Mouse (Mus musculus) right cerebral cortex, postnatal 36 days (tissue): ENCODE data around the gene Ift27.
A peak's percentile ranks its signal among the peaks of the same experiment; 100 is the strongest.

ENCODE experiments used
- DNase-seq, 2 experiments: peaks; one replicate each; pipeline ENCODE4 v3.0.0; 2022; ENCODE audit warnings: low spot score in 2 of 2, mixed read lengths in 1 of 2

Gene Ift27

DNA sequence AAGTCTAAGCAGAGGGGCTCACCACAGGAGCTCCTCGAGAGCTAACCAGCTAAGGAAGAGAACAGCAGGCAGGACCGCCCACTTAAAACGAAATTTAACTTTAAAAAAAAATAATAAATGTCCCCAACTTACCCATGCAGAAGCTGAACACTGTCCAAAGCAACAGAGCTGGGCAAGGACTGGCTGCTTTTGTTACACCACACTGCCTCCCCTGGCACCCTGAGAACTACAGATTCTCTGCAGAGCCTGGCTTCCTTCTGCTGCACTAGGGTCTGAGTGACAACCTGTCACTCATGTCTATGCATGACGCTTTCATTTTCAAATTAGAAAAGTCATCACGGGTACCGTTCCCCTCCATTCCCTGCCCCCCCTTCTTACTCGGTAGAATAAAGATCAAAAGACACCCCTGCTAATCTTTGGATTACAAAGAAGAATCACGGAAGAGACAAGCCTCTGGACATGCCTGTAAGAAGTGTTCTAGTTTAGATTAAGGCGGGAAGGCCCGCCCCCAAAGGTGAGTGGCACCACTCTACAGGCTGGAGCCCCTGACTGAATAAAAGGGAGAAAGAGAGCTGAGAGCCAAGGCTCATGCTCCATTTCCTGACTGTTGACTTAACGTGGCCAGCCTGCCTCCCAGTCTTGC lies 1.5 kb downstream of the Ift27 start:
- peak in 1 of 2 experiments; percentile 42 for DNase-seq

DNA sequence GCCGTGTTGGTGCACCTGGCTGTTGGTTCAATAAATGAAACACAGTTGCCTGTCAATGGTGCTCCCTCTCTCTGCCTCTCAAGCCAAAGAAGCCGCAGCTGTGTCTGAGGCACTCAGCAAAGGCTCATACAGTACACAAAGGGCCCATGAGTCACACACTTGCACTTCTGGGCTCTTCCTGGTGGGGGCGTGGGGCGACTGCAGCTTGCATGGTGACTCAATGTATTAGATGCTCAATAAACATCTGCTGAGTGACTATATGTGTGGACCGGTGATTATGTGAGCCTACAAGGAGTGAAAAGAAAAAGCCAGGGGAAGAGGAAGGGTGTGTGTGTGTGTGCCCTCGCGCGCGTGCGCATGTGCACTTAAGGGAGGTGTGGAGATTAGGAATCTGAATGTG lies 2.3 kb downstream of the Ift27 start:
- no peak for DNase-seq

DNA sequence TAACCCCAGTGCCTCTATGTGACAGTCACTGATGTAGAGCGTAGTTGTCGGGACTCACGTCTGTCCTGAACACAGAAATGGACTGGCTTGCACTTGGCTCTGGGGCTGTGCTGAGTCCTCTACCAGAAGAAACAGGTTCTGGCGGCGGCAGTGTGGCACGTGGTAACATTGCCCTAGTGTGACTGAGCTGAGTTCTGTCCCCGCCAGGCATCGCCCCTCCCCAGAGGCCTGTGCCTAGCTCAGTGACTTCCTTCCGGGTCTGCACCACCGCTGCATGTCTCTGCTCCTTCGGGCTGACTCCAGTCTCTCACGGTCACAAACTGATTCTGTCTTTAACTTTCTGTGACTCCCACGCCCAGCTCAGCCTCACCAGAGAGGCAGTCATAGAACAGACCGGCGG lies 3.2 kb downstream of the Ift27 start:
- DNase-seq: no peak

DNA sequence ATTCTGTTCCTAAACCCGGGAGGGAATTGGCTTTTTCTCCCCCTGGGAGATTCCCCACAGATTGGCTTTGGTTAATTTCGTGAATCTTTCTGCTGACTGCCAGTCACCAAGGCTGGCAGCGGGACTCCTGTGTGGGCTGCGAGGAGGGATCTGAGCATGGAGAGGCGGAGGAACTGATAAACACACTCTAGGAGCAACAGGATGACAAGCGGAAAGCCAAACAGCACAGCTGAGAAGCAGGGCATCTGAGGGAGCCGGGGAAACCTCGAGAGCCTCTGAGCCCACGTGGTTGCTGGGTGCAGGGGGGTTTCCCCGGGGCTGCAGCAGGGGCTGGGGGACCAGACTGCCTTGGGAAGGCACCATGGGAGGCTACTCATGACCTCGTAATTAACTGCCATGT lies 4.3 kb downstream of the Ift27 start:
- no peak for DNase-seq

DNA sequence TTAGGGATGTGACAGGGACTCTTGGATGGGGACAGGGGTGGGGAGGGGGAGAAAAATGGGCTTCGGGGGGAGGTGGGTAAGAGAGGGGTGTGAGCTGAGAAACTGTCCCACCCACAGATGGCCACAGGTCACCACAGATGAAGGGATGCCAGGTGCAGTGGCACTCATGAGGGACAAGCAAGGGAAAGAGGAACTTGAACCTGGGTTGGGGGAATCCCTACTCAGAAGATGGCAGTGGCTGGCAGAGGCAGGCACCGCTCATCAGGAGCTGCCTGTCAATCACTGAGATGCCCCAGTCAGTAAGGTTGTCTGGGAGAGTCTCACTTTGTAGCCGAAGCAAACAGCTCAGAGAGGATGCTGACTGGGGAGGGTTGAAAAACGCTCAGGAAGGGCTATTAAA lies 8.6 kb downstream of the Ift27 start:
- no peak for DNase-seq

DNA sequence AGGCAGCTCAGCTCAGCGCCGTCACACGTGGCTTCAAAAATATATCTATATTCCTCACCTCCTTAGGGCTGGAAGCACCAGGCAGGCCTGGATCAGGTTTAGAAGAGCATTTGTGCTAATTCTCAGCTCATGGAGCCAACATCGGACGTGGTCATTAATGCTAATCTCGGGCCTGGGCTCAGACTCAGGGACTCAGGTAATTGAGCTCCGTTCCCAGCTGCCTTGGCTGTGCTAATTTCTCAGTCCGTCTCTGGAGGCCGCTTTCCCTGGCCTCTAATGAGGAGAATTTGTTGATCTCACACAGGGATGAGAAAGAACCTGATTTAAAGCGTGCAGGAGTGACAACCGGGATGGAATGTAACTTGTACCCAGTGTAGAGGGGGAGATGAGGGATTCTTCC lies 9.4 kb downstream of the Ift27 start:
- no peak for DNase-seq

DNA sequence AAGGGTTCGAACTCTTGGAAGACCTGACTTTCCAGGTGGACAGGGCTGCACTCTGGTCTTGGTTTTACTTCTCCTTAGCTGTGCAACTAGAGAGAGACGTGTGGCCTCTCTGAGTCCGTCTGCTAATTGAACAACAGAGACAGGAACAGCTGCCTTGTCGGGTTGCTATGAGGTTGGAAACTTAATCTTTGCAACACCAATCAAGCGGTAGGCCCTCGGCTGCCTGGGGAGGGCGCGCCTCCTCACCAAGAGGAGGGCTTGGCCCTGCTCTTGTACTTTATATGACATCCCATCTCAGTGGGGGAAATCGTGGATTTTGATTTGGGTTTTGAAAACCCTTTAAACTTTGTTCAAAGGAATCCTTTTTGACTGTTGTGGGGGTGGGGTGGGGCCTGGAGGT lies 12.0 kb downstream of the Ift27 start:
- no peak for DNase-seq

DNA sequence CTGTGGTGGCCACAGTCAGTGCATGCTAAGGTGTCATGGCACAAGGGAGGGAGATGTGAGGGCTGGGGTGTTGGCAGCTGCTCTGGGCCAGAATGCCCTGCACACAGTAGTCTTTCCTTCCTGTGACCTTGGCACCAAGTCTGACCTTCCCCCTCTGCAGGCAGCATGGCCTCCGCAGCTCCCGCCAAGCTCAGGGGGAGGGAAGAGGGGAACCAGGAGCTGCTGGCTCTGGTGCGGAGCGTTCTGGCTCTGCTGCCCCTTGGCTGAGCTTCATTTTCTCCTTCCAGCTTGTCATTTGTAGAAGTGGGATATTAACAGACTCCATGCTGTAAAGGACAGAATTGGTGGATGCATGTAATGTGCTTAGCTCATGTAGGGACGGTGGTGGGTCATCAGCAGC lies 15.6 kb downstream of the Ift27 start:
- DNase-seq: no peak

DNA sequence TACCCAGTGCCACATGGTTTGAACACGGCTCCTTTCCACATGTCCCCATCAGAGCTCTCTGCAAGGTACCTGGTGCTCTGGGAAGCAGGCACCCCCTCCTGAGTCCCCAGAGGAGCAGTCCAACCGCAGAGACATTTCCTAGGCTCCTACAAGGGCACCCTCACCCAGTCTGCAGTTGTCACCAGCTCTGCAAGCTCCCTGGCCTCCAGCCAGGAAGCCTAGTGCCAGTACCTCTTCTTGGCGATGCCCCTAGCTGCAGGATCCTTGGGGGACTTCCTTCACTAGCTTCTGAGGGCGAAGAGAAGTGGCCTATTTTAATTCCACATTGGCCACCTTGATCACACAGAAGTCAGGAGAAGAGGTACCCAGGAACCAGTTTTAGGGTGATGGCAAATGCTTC lies 16.1 kb downstream of the Ift27 start:
- no peak for DNase-seq

DNA sequence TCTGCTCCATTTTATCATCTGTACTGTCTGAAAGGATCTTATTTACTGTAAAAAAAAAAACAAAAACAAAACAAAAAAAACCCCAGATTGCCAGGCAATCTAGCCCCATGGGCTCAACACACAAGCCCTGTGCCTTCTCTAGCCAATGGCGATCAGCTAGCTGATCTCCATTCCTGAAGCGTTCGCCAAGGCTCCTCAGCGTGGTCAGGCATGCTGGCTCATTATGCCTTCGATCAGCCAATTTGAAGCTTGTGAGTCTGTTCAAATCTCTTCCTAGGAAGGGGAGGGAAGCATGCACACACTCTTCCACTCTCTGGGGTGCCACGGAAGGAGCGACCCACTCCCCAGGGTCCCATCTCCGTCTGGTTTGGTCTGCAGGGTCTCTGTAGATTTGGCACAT lies 16.6 kb downstream of the Ift27 start:
- DNase-seq: no peak

DNA sequence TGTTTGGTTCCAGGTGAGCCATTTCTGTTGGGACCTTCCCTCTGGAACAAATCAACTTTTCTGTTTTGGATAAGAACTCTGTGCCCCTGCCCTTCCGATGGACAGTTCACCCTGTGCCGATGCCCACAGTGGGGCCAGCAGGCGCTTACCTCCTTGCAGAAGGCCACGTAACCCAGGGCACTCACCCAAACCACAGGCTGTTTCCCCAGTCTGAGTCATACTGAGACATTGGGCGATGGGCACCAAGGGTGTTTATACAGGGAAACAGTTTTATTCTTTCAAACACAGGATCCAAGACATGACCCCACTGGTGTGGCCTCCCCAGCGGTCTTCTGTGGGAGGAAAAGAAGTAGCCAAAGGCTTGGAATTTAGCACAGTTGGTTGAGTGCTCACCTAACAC lies 18.5 kb downstream of the Ift27 start:
- DNase-seq: no peak

DNA sequence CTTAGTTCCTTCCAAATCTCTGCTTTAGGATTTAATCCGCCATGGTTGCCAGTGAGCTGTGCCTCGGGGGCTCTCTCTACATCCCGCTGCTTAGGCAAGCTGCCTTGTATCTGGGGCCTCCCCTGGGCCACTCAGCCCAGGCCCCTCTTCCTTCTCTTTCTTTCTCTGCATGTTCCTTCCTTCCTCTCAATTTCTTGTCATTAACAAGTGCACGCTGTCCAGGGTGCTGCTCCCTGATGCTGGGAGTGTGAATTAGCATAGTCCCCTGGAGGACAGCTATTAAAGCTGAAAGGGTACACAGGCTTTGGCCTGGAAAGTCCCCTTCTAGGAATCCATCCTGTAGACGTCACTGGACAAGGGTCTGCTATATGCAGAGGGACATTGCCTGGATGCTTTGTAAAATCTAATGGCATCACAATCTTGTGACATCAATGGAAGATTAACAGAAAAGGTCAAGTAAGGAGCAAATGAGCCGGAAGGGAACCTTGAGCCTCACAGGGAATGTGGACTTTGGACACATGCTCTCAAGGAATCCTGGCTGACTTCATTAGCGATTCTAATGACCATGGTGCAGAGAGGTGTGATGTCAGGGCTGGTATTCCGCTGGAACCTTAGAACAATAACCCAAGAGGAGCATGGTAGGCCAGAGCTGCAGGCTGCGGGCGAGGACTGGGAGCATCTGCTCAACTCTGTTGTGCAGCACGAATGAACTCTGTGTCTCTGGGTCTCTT lies 20.7 kb downstream of the Ift27 start:
- no peak for DNase-seq

DNA sequence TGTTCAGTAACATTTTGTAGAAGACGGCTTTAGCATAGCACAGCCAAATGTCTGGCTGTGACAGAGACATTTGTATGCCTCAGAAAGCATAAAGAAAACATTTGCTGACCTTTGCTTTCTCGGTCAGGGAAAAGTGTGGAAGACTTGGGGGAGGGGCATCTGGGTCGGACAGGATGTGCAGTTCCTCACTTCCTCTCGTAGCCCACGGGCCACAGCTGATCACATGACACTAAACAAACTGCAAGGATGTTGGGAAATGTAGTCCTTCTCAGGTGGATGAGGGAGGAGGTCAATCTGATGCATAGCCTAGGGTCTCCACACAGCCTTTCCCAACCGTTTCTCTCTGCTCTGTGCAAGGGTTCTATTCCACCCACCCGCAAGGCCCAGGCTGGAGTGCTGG lies 25.3 kb downstream of the Ift27 start:
- no peak for DNase-seq

DNA sequence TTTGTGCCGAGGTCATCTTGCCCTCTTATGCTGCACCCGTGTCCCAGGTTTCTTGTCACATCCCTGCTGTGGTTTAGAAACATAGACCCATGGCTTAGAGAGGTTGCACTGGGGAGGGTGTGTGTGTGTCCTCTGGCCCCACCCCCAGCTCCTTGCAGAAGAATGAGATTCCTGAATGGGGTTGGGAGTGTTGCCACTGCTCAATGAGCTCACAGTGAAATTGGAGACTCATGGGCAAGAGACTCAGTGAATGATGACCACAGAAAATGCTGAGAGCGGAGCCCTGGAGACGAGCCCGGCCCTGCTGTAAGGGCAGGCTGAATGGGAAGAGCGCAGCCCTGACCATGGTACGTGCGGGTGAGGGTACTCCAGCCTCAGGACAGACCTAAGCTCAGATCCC lies 33.7 kb downstream of the Ift27 start:
- DNase-seq: no peak

DNA sequence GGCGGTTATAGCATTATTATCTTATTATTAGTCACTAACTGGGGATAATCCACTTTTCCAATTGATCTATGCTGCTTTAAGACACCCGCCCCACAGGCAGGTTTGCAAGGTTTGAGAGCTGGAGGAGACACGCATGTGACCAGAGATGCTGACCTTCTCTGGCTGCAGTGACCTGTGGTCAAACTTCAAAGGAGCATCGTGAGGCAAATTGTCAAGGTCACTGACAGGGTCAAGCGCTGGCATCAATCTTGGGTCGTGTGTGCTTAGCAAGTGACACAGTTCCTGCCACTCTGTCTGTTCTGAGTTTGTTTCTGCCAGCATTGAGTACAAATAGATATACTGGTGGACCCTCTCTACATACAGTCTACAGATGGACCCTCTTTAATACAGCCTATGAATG lies 39.3 kb downstream of the Ift27 start:
- DNase-seq: no peak

DNA sequence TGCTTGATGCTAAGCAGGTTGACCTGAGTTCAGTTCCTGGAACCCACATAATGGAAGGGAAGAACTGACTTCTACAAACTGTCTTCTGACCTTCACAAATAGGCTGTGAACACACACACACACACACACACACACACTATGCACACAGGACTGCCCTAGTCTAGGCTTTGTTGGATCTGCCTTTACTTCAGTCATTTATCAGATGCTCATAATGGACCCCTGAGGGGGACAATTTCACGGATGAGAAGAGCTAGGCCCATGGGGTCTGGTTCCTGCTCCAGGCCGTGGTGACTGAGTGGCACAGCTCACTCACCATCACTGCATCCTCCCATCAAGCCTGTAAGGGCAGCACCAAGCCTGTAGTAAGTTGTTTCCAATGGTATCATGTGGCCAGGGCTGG lies 40.5 kb downstream of the Ift27 start:
- no peak for DNase-seq

DNA sequence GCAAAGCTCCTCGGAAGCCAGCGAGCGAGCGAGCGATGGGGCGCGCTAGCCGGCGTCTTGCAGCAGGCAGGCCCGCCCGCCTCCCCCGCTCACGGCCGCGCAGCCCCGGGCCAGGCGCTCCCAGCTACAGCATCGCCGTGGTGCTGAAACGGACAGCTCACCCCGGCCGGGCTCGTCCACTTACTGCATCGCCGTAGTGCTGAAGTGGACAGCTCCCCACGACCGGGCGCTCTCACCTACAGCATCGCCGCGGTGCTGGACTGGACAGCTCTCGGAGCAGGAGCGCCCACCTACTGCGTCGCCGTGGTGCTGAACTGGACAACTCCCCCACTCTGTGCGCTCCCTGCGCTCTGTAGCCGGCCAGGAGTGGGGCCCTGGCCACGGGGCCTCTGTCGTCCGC lies 54.2 kb downstream of the Ift27 start, which contains the start of gene Cacng2:
TSS of gene Cacng2 (minus strand) at position 325 of the 400 bp plus-strand sequence.
- DNase-seq: peak; percentile 75 to 85

DNA sequence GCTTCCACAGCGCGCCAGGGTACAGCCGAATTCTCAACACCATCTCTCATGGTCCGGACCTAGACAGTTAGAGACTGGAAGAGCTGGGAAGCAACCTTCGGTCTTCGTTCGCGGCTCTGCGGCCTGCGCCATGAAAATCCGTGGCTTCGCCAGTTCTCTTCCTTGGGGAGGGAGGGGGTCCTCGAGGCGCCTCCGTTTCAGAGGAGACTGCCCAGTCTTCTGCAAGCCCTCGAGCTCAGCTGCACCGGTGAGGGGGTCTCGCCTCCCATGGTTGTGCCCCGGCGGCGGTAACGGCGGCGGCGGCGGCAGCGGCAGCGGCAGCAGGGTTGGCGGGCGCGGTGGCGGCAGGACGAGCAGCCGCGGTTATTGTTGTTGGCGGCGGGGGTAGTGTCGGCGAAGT lies 54.7 kb downstream of the Ift27 start:
- DNase-seq: peak in 1 of 2 experiments; percentile 22

DNA sequence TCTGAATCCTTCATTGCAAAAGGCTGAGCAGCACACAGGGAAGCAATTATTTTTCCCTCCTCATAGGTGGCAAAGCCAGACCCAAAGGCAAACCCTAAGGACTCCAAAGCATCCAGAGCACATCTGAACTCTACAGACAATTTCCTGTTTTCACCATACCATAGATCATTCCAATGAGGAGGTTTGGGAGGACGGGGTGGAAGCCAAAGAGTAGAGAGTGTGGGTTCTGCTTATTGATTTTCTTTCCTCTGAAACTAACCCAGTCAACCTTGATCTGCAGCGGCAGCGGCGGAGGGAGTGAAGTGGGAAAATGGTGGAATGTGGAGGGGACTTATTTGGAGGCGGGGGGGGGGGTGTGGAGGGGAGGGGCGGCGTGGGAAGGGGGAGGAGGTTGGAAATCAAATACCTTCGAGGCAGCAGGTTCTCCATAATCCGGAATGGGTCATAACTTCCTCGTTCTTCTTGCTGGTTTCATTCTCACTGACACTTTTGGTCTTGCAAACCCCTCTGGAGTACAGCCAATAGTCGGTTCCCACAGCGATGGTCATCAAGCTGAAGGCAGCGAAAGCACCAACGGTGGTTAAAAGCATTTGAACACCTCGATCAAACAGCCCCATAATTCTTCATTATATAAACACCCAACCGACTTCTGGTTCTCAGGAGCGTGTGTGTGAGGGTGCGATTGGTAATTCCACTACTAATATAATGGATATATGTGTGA lies 55.5 kb downstream of the Ift27 start:
- no peak for DNase-seq

DNA sequence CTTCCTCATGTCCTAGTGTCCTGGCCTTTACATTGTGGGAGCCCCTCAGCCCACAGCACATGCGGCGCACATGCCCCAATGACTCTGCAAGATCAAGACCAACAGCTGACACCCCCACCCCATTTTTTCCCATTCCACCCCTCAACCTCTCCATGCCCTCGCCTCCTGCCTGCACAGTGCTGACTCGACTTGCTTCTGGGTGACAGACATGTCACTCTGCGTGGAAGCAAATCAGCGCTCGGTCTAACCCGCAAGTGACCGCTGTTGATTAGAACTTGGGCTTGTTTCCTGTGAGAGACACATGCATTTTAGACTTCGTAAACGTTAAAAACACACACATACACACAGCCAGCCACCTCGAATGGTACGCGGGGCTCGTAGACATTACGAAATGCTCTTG lies 56.2 kb downstream of the Ift27 start:
- DNase-seq: peak in 1 of 2 experiments; percentile 19

DNA sequence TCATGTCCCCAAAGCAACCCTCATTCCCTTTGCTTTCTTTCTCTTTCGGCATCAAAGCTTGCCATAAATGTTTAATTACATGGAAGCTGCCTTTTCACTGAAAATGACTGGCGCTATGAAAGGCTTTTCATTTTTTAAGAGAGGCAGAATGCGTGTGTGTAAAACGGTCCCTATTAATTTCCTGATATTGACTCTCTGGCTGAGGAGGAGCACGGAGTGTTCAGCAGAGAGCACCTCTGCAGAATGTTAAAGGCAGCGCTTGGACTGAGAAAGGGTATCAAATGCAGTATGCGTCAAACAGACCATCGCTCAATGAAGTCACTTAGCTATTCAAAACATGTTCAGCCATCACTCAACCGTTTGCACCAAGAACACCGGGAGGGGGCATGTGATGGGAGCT lies 57.0 kb downstream of the Ift27 start:
- no peak for DNase-seq

DNA sequence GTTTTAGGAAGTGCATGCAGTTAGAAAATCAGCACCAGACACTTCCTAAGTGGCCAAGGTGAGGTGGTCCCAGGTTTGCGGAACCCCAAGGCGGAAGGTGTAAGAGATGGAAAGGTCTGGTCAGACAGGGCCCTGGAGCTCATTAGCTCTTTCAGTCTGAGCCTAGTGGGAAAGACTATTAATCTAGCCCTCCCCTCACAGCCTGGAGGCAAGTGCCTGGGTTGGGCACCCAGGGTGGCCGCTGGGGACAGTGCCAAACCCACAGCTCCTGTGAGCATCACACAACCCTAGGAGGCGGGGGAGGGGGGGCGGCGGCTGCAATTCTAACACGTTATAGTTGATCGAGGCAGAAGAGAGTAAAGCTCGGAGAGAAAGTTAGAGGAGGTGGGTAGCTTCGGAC lies 57.7 kb downstream of the Ift27 start:
- no peak for DNase-seq
